Mouse (Mus musculus) embryonic fibroblast, embryonic 13.5 days (primary cell): ENCODE data around the gene Epha4. TPM values are rescaled to one million over a fixed set of nuclear protein-coding genes. Genes with fewer than 3 reads are reported as not detected.

Experiments used
- H3K27ac ChIP-seq: 2 replicates; pipeline ENCODE4 v1.5.1; 2012; ENCODE audit warnings: low read length, control low read depth, inconsistent platforms; ENCODE audit not compliant: insufficient read depth
- H3K4me1 ChIP-seq: 2 replicates; pipeline ENCODE4 v1.6.1; 2011; ENCODE audit warnings: low read length; ENCODE audit not compliant: control insufficient read depth, insufficient read depth
- H3K4me3 ChIP-seq: 2 replicates; pipeline ENCODE4 v1.5.1; 2011; ENCODE audit warnings: mild to moderate bottlenecking, control low read depth, low read length; ENCODE audit not compliant: insufficient read depth
- CTCF ChIP-seq: IDR thresholded peaks from 2 replicates; pipeline ENCODE4 v1.5.1; 2011; ENCODE audit warnings: mild to moderate bottlenecking, control low read depth, low read length, moderate library complexity, borderline replicate concordance; ENCODE audit not compliant: insufficient read depth
- POLR2A ChIP-seq: IDR thresholded peaks from 2 replicates; pipeline ENCODE4 v1.6.1; 2011; ENCODE audit warnings: low read depth, mild to moderate bottlenecking, control low read depth, low read length, moderate library complexity
- polyA plus RNA-seq: library from polyadenylated mRNA; stranded (reverse); fragments of >200 nt; gene quantifications from 2 replicates; pipeline ENCODE4 v1.2.4, GENCODE M21; 2011; ENCODE audit warnings: low read depth; ENCODE audit not compliant: missing spikeins, insufficient read length

Gene Epha4
- polyA plus RNA-seq, 1 experiment, result 26.4 TPM

DNA sequence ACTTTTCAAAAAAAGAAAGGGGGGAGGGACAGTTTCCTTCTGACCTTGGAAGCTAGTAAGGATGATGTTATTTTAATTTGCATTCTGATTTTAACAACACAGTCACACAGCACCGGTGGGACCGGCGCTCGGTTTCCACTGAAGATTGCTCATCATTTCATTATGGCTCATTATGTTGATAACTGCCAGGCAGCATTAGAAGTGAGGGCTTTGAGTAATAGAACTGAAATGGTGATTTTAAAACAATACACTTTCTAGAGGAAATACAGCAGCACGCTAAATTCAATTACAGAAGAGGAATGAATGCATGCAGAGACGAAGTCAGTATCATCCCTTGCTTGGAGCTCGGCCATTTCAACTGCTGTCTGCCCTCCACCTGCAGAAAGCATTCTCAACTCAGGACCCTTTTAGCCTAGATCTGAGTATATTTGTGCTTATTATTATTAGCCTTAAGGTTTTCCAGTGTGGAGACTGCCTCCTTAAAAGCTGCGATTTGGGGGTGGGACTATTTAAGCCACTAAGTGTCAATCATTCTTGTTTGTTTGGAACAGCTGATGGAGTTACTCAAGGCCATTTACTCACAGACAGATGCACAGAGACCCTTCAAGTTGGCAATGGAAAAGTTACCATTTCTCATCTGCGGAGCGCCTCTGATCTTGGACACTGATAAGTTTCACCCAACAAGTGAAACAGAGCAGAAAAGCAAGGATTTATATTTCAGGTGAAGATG lies 76.8 kb downstream of the Epha4 start:
- no peak overlapping the region for H3K27ac ChIP-seq

DNA sequence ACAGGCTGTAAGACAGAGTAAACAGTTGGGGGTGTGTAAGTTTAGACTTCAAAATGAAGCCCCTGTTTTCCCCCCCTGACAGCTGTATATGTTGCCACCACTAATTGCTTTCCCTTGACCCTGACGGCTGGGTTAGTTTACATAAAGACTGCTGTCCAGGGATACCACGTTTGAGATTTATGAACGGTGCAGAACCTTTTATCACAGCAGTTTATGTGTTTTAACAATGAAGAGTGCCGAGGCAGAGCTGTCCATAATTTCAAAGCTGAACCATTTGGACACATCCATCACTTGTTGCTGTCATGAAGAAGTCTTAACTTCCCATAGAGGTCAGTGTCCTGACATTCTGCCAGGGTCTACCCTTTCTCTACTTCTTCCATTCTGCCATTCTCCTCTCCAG lies 79.8 kb downstream of the Epha4 start:
- Histone ChIP-seq H3K4me3 (no peak overlapping the region), H3K27ac (no peak overlapping the region), H3K4me1 (peaks cover 4% of the 10 kb centered on the region; the same call in 1 of the 2 replicates)
- TF ChIP-seq POLR2A, result no peak
- TF ChIP-seq CTCF, result no peak

More for the DNA sequence above, 76.8 kb downstream of the Epha4 start:
- Histone ChIP-seq H3K4me1 (peaks cover 4% of the 10 kb centered on the region; the same call in 1 of the 2 replicates), H3K4me3 (no peak overlapping the region)
- no peak for TF ChIP-seq CTCF
- TF ChIP-seq POLR2A, result no peak

DNA sequence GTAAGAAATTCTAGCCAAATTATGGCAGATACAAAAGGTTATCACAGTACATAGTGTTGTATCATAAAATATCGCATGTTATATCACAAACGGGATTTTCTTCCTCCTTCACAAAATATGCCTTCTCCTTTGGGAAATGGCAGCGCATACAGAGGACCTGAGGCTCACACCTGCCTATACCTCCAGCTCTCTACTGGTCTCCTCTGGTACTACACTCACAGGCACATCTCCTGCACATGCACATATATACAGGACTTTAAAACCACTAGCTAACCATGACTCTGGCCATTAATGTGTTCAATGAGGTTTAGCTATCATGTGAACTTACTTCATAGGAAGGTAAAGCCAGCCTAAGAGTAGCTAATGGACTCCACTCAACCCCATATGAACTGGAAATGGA lies 81.7 kb downstream of the Epha4 start:
- TF ChIP-seq POLR2A (no peak), CTCF (no peak)
- H3K27ac ChIP-seq, result no peak overlapping the region
- no peaks in the 10 kb centered on the region for H3K4me1 ChIP-seq
- H3K4me3 ChIP-seq, result no peak overlapping the region

DNA sequence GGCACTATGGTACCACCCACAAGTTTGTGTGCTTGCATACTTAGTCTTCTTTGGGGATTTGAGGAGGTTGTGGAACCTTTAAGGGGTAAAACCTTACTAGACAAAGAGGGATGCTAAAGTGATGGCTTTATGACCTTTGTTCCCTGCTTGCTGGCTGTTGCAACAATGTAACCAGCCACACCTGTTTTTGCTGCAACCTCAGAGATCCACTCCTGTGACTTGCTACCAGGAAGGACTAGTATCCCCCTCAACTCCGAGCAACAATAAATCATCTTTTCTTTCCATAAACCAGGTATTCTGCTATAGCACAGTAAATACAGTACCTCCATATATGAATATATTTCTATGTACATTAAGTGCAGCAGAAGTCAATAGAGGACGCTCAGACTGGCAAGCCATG lies 82.4 kb downstream of the Epha4 start:
- Histone ChIP-seq H3K4me1 (no peaks in the 10 kb centered on the region), H3K27ac (no peak overlapping the region), H3K4me3 (no peak overlapping the region)
- no peak for TF ChIP-seq CTCF
- TF ChIP-seq POLR2A, result no peak

DNA sequence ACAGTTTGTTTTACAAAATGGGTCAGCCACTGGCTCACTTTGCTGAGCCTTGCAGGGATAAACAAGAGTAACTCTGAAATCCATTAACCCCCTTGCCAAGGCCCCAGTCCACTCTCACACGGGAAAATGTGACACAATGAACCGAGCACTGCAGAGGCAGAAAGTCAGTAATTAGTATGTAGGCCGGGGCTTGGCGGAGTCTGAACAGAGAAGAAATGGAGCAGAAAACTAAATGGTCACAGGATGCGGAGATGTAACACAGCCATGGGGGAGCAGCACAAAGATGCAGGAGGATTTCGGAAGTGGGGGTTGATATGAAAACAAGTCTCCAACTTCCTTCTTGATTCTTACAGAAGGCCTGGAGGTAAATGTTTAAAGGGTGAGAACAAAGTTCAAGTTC lies 85.7 kb downstream of the Epha4 start:
- Histone ChIP-seq H3K4me1 (no peaks in the 10 kb centered on the region), H3K27ac (no peak overlapping the region), H3K4me3 (no peak overlapping the region)
- no peak for TF ChIP-seq POLR2A
- no peak for TF ChIP-seq CTCF

DNA sequence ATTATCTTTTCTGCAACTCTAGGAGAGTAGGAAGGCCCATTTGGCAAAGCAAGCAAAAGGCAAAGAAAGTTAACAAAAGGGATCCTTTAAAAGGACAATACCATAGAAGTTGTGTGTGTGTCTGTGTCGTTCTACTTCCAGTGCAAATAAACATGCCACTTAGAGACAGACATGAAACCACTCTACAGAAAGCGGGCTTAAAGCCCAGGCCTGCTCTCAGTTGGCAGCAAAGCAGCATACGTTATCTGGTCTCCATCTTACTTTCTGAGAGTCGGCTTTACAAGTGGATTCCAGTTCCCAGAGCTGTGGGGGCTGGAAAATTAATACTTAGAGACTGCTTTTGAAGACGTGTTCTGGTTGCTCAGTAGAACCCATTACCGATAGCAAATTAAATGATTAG lies 87.9 kb downstream of the Epha4 start:
- Histone ChIP-seq H3K4me3 (no peak overlapping the region), H3K27ac (no peak overlapping the region), H3K4me1 (no peaks in the 10 kb centered on the region)
- TF ChIP-seq CTCF, result no peak
- TF ChIP-seq POLR2A, result no peak

DNA sequence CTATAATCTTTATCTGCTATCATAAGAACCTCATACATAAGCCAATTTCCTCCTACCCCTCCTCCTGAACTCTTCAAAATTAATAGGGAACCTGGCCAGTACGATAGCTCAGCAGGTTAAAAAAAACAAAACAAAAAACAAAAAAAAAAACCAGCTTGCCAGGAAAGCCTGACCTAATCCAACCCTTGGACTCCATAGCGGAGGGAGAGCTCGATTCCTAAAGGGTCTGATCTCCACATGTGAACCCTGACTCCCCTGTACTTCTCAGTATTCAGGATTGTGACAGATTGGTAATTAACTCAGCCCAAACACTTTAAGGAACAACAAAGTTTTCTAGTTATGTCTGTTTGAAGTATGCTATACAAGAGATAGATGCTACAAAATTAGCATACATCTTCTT lies 89.7 kb downstream of the Epha4 start:
- no peak overlapping the region for H3K27ac ChIP-seq
- H3K4me3 ChIP-seq, result no peak overlapping the region
- no peaks in the 10 kb centered on the region for H3K4me1 ChIP-seq
- TF ChIP-seq POLR2A (no peak), CTCF (no peak)

DNA sequence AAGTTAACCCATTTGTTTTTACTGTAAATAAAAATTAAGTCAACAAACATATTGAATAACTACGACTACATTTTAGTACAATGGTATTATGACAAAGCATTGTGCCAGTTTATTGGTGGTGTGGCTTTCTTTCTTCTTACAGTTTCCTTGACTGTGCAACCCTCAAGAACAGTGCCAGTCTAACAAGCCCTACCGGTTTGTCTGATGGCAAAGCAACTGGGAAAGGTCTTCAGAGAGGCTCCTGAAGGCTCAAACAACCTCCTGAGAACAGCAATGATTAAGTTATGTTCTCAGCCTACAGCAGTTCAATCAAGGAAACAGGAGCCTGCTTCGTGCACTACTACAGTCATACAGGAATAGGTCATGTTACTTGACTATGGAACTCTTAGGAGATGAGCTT lies 93.8 kb downstream of the Epha4 start:
- TF ChIP-seq POLR2A (no peak), CTCF (no peak)
- Histone ChIP-seq H3K27ac (no peak overlapping the region), H3K4me3 (no peak overlapping the region), H3K4me1 (no peaks in the 10 kb centered on the region)

DNA sequence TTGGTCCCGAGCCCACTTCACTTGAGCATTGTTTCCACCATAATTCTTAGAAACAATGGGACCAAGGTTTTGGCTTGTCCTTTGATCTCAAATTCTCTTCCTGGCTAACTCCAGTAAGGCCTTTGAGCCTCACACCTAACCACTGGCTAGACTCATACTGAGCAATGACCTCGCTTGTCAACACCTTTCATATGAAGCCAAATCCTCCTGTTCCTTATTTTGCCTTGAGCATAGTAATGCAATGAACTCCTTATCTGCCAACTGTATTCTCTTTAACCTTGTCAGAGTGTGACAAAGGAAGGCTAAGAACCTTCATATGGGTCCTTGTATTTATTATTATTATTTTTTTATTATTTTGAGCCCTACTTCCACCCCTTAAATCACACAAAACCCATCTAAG lies 94.5 kb downstream of the Epha4 start:
- TF ChIP-seq POLR2A (no peak), CTCF (no peak)

DNA sequence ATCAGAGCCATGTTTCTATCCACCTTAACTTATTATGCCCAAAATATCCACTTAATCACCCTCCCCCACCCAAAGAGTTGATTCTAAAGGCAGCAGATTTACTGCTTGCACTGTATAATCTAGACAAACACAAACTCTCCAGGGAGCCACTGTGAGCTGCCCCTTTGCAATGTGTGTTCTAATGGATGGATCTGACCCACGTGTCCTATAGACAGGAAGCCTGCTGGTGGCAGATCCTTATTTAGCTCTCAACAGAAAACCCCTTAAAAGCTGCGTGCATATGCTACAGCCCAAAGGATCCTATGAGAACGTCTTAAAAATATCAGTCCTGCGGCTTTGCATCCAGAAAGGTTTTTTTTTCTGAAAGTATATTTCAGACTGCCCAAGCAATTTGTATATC lies 98.0 kb downstream of the Epha4 start:
- no peak overlapping the region for H3K4me3 ChIP-seq
- TF ChIP-seq CTCF (no peak), POLR2A (no peak)
- H3K27ac ChIP-seq, result no peak overlapping the region
- H3K4me1 ChIP-seq, result no peaks in the 10 kb centered on the region

More for the DNA sequence above, 94.5 kb downstream of the Epha4 start:
- Histone ChIP-seq H3K27ac (no peak overlapping the region), H3K4me3 (no peak overlapping the region), H3K4me1 (no peaks in the 10 kb centered on the region)
